Mouse (Mus musculus) midbrain, embryonic 11.5 days (tissue): ENCODE data around the gene Nek2. TPM values are rescaled to one million over a fixed set of nuclear protein-coding genes. Genes with fewer than 3 reads are reported as not detected.

ENCODE experiments used
- ATAC-seq: fragments of 200-750 bp; cut with Nextera tagmentation; 2 replicates; pipeline ENCODE4 v1.8.0; 2017; ENCODE audit warnings: moderate TSS enrichment, moderate library complexity; ENCODE audit not compliant: low FRiP score
- DNase-seq: peaks from one replicate; pipeline ENCODE4 v3.0.0; 2015; ENCODE audit warnings: low spot score; ENCODE audit errors: missing footprints
- H3K27ac ChIP-seq: fragments of 300-500 bp; sonication (generic); 2 replicates; pipeline ENCODE4 v1.5.1; 2014; ENCODE audit warnings: low read depth, low read length
- H3K27me3 ChIP-seq: fragments of 300-500 bp; sonication (generic); 2 replicates; pipeline ENCODE4 v1.6.1; 2014; ENCODE audit warnings: mild to moderate bottlenecking, low read length, moderate library complexity, mixed read lengths; ENCODE audit not compliant: control insufficient read depth, insufficient read depth
- H3K36me3 ChIP-seq: fragments of 300-500 bp; sonication (generic); 2 replicates; pipeline ENCODE4 v1.6.1; 2014; ENCODE audit warnings: mild to moderate bottlenecking, low read length, moderate library complexity, mixed read lengths; ENCODE audit not compliant: control insufficient read depth, insufficient read depth
- H3K4me1 ChIP-seq: fragments of 300-500 bp; sonication (generic); 2 replicates; pipeline ENCODE4 v1.6.1; 2014; ENCODE audit warnings: low read length; ENCODE audit not compliant: control insufficient read depth, insufficient read depth
- H3K4me2 ChIP-seq: fragments of 300-500 bp; sonication (generic); 2 replicates; pipeline ENCODE4 v1.6.1; 2014; ENCODE audit warnings: mild to moderate bottlenecking, moderate library complexity
- H3K4me3 ChIP-seq: fragments of 300-500 bp; sonication (generic); 2 replicates; pipeline ENCODE4 v1.5.1; 2014; ENCODE audit warnings: low read depth, low read length
- H3K9ac ChIP-seq: fragments of 300-500 bp; sonication (generic); 2 replicates; pipeline ENCODE4 v1.6.1; 2014; ENCODE audit warnings: low read length
- H3K9me3 ChIP-seq: fragments of 300-500 bp; sonication (generic); 2 replicates; pipeline ENCODE4 v1.6.1; 2016; ENCODE audit warnings: low read length; ENCODE audit not compliant: control insufficient read depth
- WGBS: fragments of 180-500 bp; shearing (Covaris S2); extraction: QIAGEN DNeasy Blood & Tissue Kit; methylation state at CpG from one replicate; pipeline ENCODE4 v1.1.7; 2014; 5-methylcytosine and 5-hydroxymethylcytosine counted together
- polyA plus RNA-seq: library from polyadenylated mRNA; unstranded; fragments of >200 nt; fragmentation: Nextera tagmentation; extraction: Ambion mirVana; gene quantifications from 2 replicates; pipeline ENCODE4 v1.2.1, GENCODE M21; 2014

The Nek2 gene
- polyA plus RNA-seq, 1 experiment from 2014 or later = 51.7 TPM

DNA sequence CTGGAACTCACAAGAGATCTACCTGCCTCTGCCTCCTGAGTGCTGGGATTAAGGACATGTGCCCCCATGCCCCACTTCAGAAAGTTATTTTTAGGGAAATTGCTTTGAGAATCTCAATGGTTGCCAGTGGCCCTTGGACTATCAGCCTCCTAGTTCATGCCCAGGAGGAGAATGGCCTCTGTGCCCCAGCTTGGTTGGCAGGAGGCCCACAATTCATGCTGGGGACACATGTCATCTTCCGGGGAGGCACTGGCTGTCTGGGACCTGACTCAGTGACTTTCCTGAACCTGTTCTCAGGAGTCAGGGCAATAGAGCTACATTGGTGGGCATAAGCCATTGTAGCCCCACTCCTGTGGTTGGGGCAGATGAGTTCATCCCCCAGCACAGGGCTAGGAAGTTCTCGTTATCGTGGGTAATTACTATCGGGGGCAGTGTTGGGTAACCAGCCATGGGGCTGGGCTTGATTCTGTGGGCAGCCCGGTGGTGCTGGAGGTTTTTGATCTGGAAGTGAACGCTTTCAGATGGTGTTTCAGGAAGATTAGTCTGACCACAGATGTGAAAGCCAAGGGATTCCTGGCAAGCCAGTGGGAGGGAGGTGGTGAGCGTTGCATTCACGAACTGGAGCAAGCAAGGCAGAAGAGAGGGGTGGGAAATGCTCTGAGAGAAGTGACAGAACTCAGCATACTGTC lies 59.8 kb downstream of the Nek2 start:
- Histone ChIP-seq H3K27ac (no peak overlapping the region), H3K9ac (no peak overlapping the region), H3K4me2 (no peak overlapping the region), H3K9me3 (no peaks in the 10 kb centered on the region), H3K4me3 (no peak overlapping the region), H3K4me1 (no peaks in the 10 kb centered on the region), H3K36me3 (no peaks in the 10 kb centered on the region), H3K27me3 (no peaks in the 10 kb centered on the region)
- ATAC-seq (no peak), DNase-seq (no peak)
- whole genome bisulfite sequencing = 76% methylated on average over 8 of the region's 8 CpGs

DNA sequence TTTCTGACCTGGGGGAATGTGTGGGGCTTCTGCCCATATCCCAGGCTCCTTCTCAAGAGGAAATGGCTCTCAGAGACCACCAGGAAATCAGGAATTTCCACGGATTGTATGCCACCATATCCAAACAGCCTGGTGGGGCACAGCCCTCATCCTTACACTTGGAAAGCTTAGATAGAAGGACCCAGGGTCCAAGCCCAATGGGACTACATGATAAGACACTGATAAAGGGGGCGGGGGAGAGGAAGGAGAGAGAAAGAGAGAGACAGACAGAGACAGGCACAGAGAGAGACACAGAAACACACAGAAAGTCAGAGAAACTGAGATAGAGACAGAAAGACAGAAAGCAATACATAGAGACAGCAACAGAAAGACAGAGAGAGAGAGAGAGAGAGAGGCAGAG lies 60.4 kb downstream of the Nek2 start:
- no peaks in the 10 kb centered on the region for H3K36me3 ChIP-seq
- H3K27me3 ChIP-seq = no peaks in the 10 kb centered on the region
- H3K9ac ChIP-seq = no peak overlapping the region
- H3K4me3 ChIP-seq = no peak overlapping the region
- no peak for DNase-seq
- WGBS = 72% methylated on average over 2 of the region's 2 CpGs
- H3K27ac ChIP-seq = no peak overlapping the region
- H3K9me3 ChIP-seq = no peaks in the 10 kb centered on the region
- ATAC-seq = no peak
- no peaks in the 10 kb centered on the region for H3K4me1 ChIP-seq
- no peak overlapping the region for H3K4me2 ChIP-seq

Other genes with a start within 250 kb of the Nek2 start
- 67.9 and 71.5 TPM in 2 replicates for gene Dtl, start 245.9 kb upstream of the Nek2 start, polyA plus RNA-seq
- gene Ints7, start 245.8 kb upstream of the Nek2 start, polyA plus RNA-seq = 54.4 and 55.2 TPM in 2 replicates
- 35.5 and 36.4 TPM in 2 replicates for gene Lpgat1, start 103.6 kb upstream of the Nek2 start, polyA plus RNA-seq
- 2.4 and 2.6 TPM in 2 replicates for gene Slc30a1, start 85.3 kb downstream of the Nek2 start, polyA plus RNA-seq
- gene Rd3, start 155.9 kb downstream of the Nek2 start, polyA plus RNA-seq = 1.3 and 1.7 TPM in 2 replicates